Mouse (Mus musculus): ENCODE measurements around the gene Teddm3. TPM values are rescaled to one million over a fixed set of nuclear protein-coding genes. Genes with fewer than 3 reads are reported as not detected.
"Not testable (repeated sequence)": the region's sequence is repeated elsewhere in the genome, so short reads cannot be mapped to it uniquely, and the experiment has no call there.

Gene Teddm3
- not detected in 2 replicates for polyA plus RNA-seq (2015; fragmentation: Nextera tagmentation; extraction: Ambion mirVana)

- H3K27me3 ChIP-seq (ENCODE audit: control insufficient read depth, insufficient read depth, low read depth, low read length); H3K4me1 ChIP-seq (ENCODE audit: control insufficient read depth, insufficient read depth, low read length); H3K27ac ChIP-seq (ENCODE audit: low read length); ATAC-seq; H3K4me2 ChIP-seq (ENCODE audit: low read length); H3K36me3 ChIP-seq (ENCODE audit: control insufficient read depth, insufficient read depth, low read length); H3K9ac ChIP-seq (ENCODE audit: low read depth, low read length); H3K4me3 ChIP-seq (ENCODE audit: low read depth, low read length); H3K9me3 ChIP-seq (replicated peaks; ENCODE audit: control insufficient read depth, low read length, poor library complexity, severe bottlenecking): not testable (repeated sequence)
- no CpG with 5 or more reads among the region's 2 CpGs for WGBS
Observed at GRCm38 (mm10) chr16:21153900-21154299, at the start of gene Teddm3. Teddm3 (minus strand) TSS chr16:21154000.

- no peak for ATAC-seq
- H3K27ac ChIP-seq (ENCODE audit: low read length), result no peak overlapping the region
- no peak overlapping the region for H3K4me3 ChIP-seq (ENCODE audit: low read depth, low read length)
- no peaks in the 10 kb centered on the region for H3K36me3 ChIP-seq (ENCODE audit: control insufficient read depth, insufficient read depth, low read length)
- no peaks in the 10 kb centered on the region for H3K27me3 ChIP-seq (ENCODE audit: control insufficient read depth, insufficient read depth, low read depth, low read length)
- no peak overlapping the region for H3K9ac ChIP-seq (ENCODE audit: low read depth, low read length)
- no peaks in the 10 kb centered on the region for H3K9me3 ChIP-seq (replicated peaks; ENCODE audit: control insufficient read depth, low read length, poor library complexity, severe bottlenecking)
- no peak overlapping the region for H3K4me2 ChIP-seq (ENCODE audit: low read length)
- peaks cover 20% of the 10 kb centered on the region for H3K4me1 ChIP-seq (ENCODE audit: control insufficient read depth, insufficient read depth, low read length)
- 84% methylated on average over 4 of the region's 4 CpGs for WGBS
Observed at GRCm38 (mm10) chr16:21202731-21203130, 48.9 kb upstream of the Teddm3 start.

GRCm38 (mm10) chr16:21199426-21199825 lies 45.6 kb upstream of the Teddm3 start:
- 59% methylated on average over 8 of the region's 8 CpGs for WGBS
- H3K9ac ChIP-seq (ENCODE audit: low read depth, low read length), result no peak overlapping the region

GRCm38 (mm10) chr16:21198529-21198928 lies 44.7 kb upstream of the Teddm3 start:
- no peak overlapping the region for H3K27ac ChIP-seq (ENCODE audit: low read length)
- 10% methylated on average over 1 of the region's 1 CpGs for WGBS
- no peak overlapping the region for H3K4me3 ChIP-seq (ENCODE audit: low read depth, low read length)
- no peak overlapping the region for H3K4me2 ChIP-seq (ENCODE audit: low read length)
- no peaks in the 10 kb centered on the region for H3K4me1 ChIP-seq (ENCODE audit: control insufficient read depth, insufficient read depth, low read length)
- H3K9me3 ChIP-seq (replicated peaks; ENCODE audit: control insufficient read depth, low read length, poor library complexity, severe bottlenecking), result no peaks in the 10 kb centered on the region
- H3K27me3 ChIP-seq (ENCODE audit: control insufficient read depth, insufficient read depth, low read depth, low read length), result no peaks in the 10 kb centered on the region
- no peaks in the 10 kb centered on the region for H3K36me3 ChIP-seq (ENCODE audit: control insufficient read depth, insufficient read depth, low read length)
- no peak for ATAC-seq
- H3K9ac ChIP-seq (ENCODE audit: low read depth, low read length), result no peak overlapping the region

More at GRCm38 (mm10) chr16:21199426-21199825, 45.6 kb upstream of the Teddm3 start:
- H3K27ac ChIP-seq (ENCODE audit: low read length), result no peak overlapping the region
- no peaks in the 10 kb centered on the region for H3K27me3 ChIP-seq (ENCODE audit: control insufficient read depth, insufficient read depth, low read depth, low read length)
- ATAC-seq, result no peak
- no peaks in the 10 kb centered on the region for H3K36me3 ChIP-seq (ENCODE audit: control insufficient read depth, insufficient read depth, low read length)
- no peak overlapping the region for H3K4me2 ChIP-seq (ENCODE audit: low read length)
- no peak overlapping the region for H3K4me3 ChIP-seq (ENCODE audit: low read depth, low read length)
- H3K9me3 ChIP-seq (replicated peaks; ENCODE audit: control insufficient read depth, low read length, poor library complexity, severe bottlenecking), result no peaks in the 10 kb centered on the region
- peaks cover 3% of the 10 kb centered on the region; the same call in 1 of the 2 replicates for H3K4me1 ChIP-seq (ENCODE audit: control insufficient read depth, insufficient read depth, low read length)

GRCm38 (mm10) chr16:21198006-21198405 lies 44.2 kb upstream of the Teddm3 start:
- Histone ChIP-seq H3K9me3 (replicated peaks; ENCODE audit: control insufficient read depth, low read length, poor library complexity, severe bottlenecking) (no peaks in the 10 kb centered on the region), H3K9ac (ENCODE audit: low read depth, low read length) (no peak overlapping the region), H3K4me2 (ENCODE audit: low read length) (no peak overlapping the region), H3K36me3 (ENCODE audit: control insufficient read depth, insufficient read depth, low read length) (no peaks in the 10 kb centered on the region), H3K27ac (ENCODE audit: low read length) (no peak overlapping the region), H3K4me3 (ENCODE audit: low read depth, low read length) (no peak overlapping the region), H3K4me1 (ENCODE audit: control insufficient read depth, insufficient read depth, low read length) (no peaks in the 10 kb centered on the region), H3K27me3 (ENCODE audit: control insufficient read depth, insufficient read depth, low read depth, low read length) (no peaks in the 10 kb centered on the region)
- ATAC-seq, result no peak
- 91% methylated on average over 7 of the region's 7 CpGs for WGBS

- no peaks in the 10 kb centered on the region for H3K4me1 ChIP-seq (ENCODE audit: control insufficient read depth, insufficient read depth, low read length)
- ATAC-seq, result no peak
- no peak overlapping the region for H3K27ac ChIP-seq (ENCODE audit: low read length)
- H3K4me2 ChIP-seq (ENCODE audit: low read length), result no peak overlapping the region
- H3K9me3 ChIP-seq (replicated peaks; ENCODE audit: control insufficient read depth, low read length, poor library complexity, severe bottlenecking), result no peaks in the 10 kb centered on the region
- no peaks in the 10 kb centered on the region for H3K36me3 ChIP-seq (ENCODE audit: control insufficient read depth, insufficient read depth, low read length)
- no peak overlapping the region for H3K4me3 ChIP-seq (ENCODE audit: low read depth, low read length)
- H3K27me3 ChIP-seq (ENCODE audit: control insufficient read depth, insufficient read depth, low read depth, low read length), result no peaks in the 10 kb centered on the region
- H3K9ac ChIP-seq (ENCODE audit: low read depth, low read length), result no peak overlapping the region
- WGBS, result 93% methylated on average over 4 of the region's 4 CpGs
Observed at GRCm38 (mm10) chr16:21197542-21197941, 43.7 kb upstream of the Teddm3 start.

- H3K36me3 ChIP-seq (ENCODE audit: control insufficient read depth, insufficient read depth, low read length), result no peaks in the 10 kb centered on the region
- no peaks in the 10 kb centered on the region for H3K27me3 ChIP-seq (ENCODE audit: control insufficient read depth, insufficient read depth, low read depth, low read length)
- no peak overlapping the region for H3K4me3 ChIP-seq (ENCODE audit: low read depth, low read length)
- ATAC-seq, result no peak
- no peaks in the 10 kb centered on the region for H3K9me3 ChIP-seq (replicated peaks; ENCODE audit: control insufficient read depth, low read length, poor library complexity, severe bottlenecking)
- 0 out of 2 replicates have a peak, but pooled peaks cover 2% of the 10 kb centered on the region for H3K4me1 ChIP-seq (ENCODE audit: control insufficient read depth, insufficient read depth, low read length)
- WGBS, result 89% methylated on average over 3 of the region's 3 CpGs
- H3K4me2 ChIP-seq (ENCODE audit: low read length), result no peak overlapping the region
- no peak overlapping the region for H3K27ac ChIP-seq (ENCODE audit: low read length)
- H3K9ac ChIP-seq (ENCODE audit: low read depth, low read length), result no peak overlapping the region
Observed at GRCm38 (mm10) chr16:21196576-21196975, 42.8 kb upstream of the Teddm3 start.

- Histone ChIP-seq H3K27me3 (ENCODE audit: control insufficient read depth, insufficient read depth, low read depth, low read length) (no peaks in the 10 kb centered on the region), H3K4me3 (ENCODE audit: low read depth, low read length) (no peak overlapping the region), H3K27ac (ENCODE audit: low read length) (no peak overlapping the region), H3K4me2 (ENCODE audit: low read length) (no peak overlapping the region), H3K4me1 (ENCODE audit: control insufficient read depth, insufficient read depth, low read length) (0 out of 2 replicates have a peak, but pooled peaks cover 2% of the 10 kb centered on the region), H3K9ac (ENCODE audit: low read depth, low read length) (no peak overlapping the region), H3K9me3 (replicated peaks; ENCODE audit: control insufficient read depth, low read length, poor library complexity, severe bottlenecking) (no peaks in the 10 kb centered on the region), H3K36me3 (ENCODE audit: control insufficient read depth, insufficient read depth, low read length) (no peaks in the 10 kb centered on the region)
- WGBS, result 62% methylated on average over 8 of the region's 8 CpGs
- ATAC-seq, result no peak
Observed at GRCm38 (mm10) chr16:21195260-21195866, 41.6 kb upstream of the Teddm3 start.

GRCm38 (mm10) chr16:21194182-21194581 lies 40.4 kb upstream of the Teddm3 start:
- H3K9ac ChIP-seq (ENCODE audit: low read depth, low read length), result no peak overlapping the region
- H3K27ac ChIP-seq (ENCODE audit: low read length), result no peak overlapping the region
- no peaks in the 10 kb centered on the region for H3K9me3 ChIP-seq (replicated peaks; ENCODE audit: control insufficient read depth, low read length, poor library complexity, severe bottlenecking)
- no peaks in the 10 kb centered on the region for H3K36me3 ChIP-seq (ENCODE audit: control insufficient read depth, insufficient read depth, low read length)
- H3K4me2 ChIP-seq (ENCODE audit: low read length), result no peak overlapping the region
- H3K4me1 ChIP-seq (ENCODE audit: control insufficient read depth, insufficient read depth, low read length), result 0 out of 2 replicates have a peak, but pooled peaks cover 2% of the 10 kb centered on the region
- H3K4me3 ChIP-seq (ENCODE audit: low read depth, low read length), result no peak overlapping the region
- WGBS, result 87% methylated on average over 12 of the region's 12 CpGs
- ATAC-seq, result no peak
- H3K27me3 ChIP-seq (ENCODE audit: control insufficient read depth, insufficient read depth, low read depth, low read length), result no peaks in the 10 kb centered on the region
